ENCODE assay signal across 17 mouse cellular contexts in the genomic region with DNA sequence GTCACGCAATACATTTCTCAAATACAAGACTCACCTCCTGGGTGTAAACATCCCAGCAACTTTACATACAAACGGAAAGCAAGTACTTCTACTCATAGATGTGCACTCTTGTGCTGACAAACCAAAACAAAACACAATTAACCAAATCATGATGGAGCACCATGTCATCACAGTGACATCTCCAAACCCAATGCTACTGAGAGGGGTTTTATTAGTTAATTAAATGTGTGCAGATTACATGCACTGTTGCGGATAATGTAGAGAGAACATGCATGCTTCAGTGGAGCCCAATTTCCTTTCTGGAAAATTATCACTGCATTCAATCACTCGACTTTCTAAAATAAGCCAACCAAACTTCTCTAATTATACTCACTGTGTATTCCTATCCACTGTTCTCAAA.
DNase-seq lines count a peak whose midpoint lies in the region; ATAC-seq lines count a peak whose summit lies in the region.
"Had no signal": no experiment of that assay in that cellular context is flagged by ENCODE, and none has a peak within 500 bp of the region (broad histone marks: within the 10 kb centered on the region; RNA-seq: fewer than 3 reads in every experiment).

No protein-coding gene starts in this region.

- no peaks in the 10 kb centered on the region for H3K27me3 ChIP-seq in kidney, embryonic 16.5 days (ENCODE audit: insufficient read depth, low read length)
- no peaks in the 10 kb centered on the region for H3K27me3 ChIP-seq in forebrain, embryonic 15.5 days
- no peaks in the 10 kb centered on the region for H3K27me3 ChIP-seq in liver, embryonic 11.5 days (replicated peaks; ENCODE audit: control insufficient read depth, insufficient read depth, low read length)
- H3K27me3 ChIP-seq: heart, embryonic 15.5 days; hindbrain, embryonic 13.5 days had no signal

- 68% methylated on average over 4 of the region's 4 CpGs for WGBS in kidney, embryonic 16.5 days
- 43% methylated on average over 4 of the region's 4 CpGs for WGBS in forebrain, embryonic 15.5 days
- WGBS in liver, embryonic 11.5 days, result 89% methylated on average over 4 of the region's 4 CpGs

- no peaks in the 10 kb centered on the region for H3K9me3 ChIP-seq in kidney, embryonic 16.5 days (ENCODE audit: low read length)
- H3K9me3 ChIP-seq in forebrain, embryonic 15.5 days, result no peaks in the 10 kb centered on the region
- H3K9me3 ChIP-seq in liver, embryonic 11.5 days (ENCODE audit: control insufficient read depth, low read length), result no peaks in the 10 kb centered on the region
- H3K9me3 ChIP-seq: embryonic facial prominence, embryonic 10.5 days; heart, embryonic 15.5 days; hindbrain, embryonic 13.5 days had no signal

- no peak for DNase-seq in kidney, postnatal 4 days
- DNase-seq in Muller cell, postnatal 12 days (ENCODE audit: inconsistent ontology term), result peak; percentile 39
- DNase-seq in liver, embryonic 11.5 days (ENCODE audit: low spot score), result no peak
- no peak for DNase-seq in c-Kit-positive CD71-positive TER-119-positive erythroid progenitor cells, embryonic 14.5 days (ENCODE audit: low spot score)
- DNase-seq: adrenal gland, postnatal 14 days; cerebellum, adult 2 months; cerebellum, postnatal 10 days; gastrocnemius, postnatal 14 days; heart, adult 2 months; heart, postnatal 14 days had no signal

- no peak overlapping the region for H3K4me3 ChIP-seq in kidney, embryonic 16.5 days (ENCODE audit: low read length)
- H3K4me3 ChIP-seq in forebrain, embryonic 15.5 days, result no peak overlapping the region
- no peak overlapping the region for H3K4me3 ChIP-seq in liver, embryonic 11.5 days (ENCODE audit: low read depth, low read length)
- H3K4me3 ChIP-seq: embryonic facial prominence, embryonic 10.5 days; heart, adult 2 months; heart, embryonic 15.5 days; hindbrain, embryonic 13.5 days had no signal

- H3K9ac ChIP-seq in kidney, embryonic 16.5 days (replicated peaks; ENCODE audit: low read length), result no peak overlapping the region
- no peak overlapping the region for H3K9ac ChIP-seq in forebrain, embryonic 15.5 days (replicated peaks)
- H3K9ac ChIP-seq in liver, embryonic 11.5 days (ENCODE audit: low read depth, low read length), result no peak overlapping the region
- H3K9ac ChIP-seq: heart, embryonic 15.5 days; hindbrain, embryonic 13.5 days had no signal

- no peak overlapping the region for H3K4me2 ChIP-seq in kidney, embryonic 16.5 days (replicated peaks; ENCODE audit: low read depth, low read length)
- no peak overlapping the region for H3K4me2 ChIP-seq in forebrain, embryonic 15.5 days (replicated peaks)
- H3K4me2 ChIP-seq in liver, embryonic 11.5 days, result no peak overlapping the region
- H3K4me2 ChIP-seq: heart, embryonic 11.5 days; heart, embryonic 15.5 days; hindbrain, embryonic 13.5 days had no signal

- H3K4me1 ChIP-seq in kidney, embryonic 16.5 days (ENCODE audit: insufficient read depth, low read length), result 0 out of 2 replicates have a peak, but pooled peaks cover 3% of the 10 kb centered on the region
- H3K4me1 ChIP-seq in forebrain, embryonic 15.5 days, result no peaks in the 10 kb centered on the region; the same call in 1 of the 2 replicates
- H3K4me1 ChIP-seq in liver, embryonic 11.5 days (replicated peaks; ENCODE audit: control insufficient read depth, insufficient read depth, low read length), result no peaks in the 10 kb centered on the region
- H3K4me1 ChIP-seq: embryonic facial prominence, embryonic 10.5 days; heart, embryonic 15.5 days; hindbrain, embryonic 13.5 days had no signal

- H3K27ac ChIP-seq in kidney, embryonic 16.5 days (ENCODE audit: low read length), result no peak overlapping the region
- no peak overlapping the region for H3K27ac ChIP-seq in forebrain, embryonic 15.5 days (replicated peaks)
- H3K27ac ChIP-seq in liver, embryonic 11.5 days (ENCODE audit: low read depth, low read length), result no peak overlapping the region
- H3K27ac ChIP-seq: embryonic facial prominence, embryonic 10.5 days; heart, adult 2 months; heart, embryonic 15.5 days; hindbrain, embryonic 13.5 days; hindbrain, postnatal 0 days had no signal

- no peaks in the 10 kb centered on the region for H3K36me3 ChIP-seq in kidney, embryonic 16.5 days (ENCODE audit: insufficient read depth, low read length)
- H3K36me3 ChIP-seq in forebrain, embryonic 15.5 days, result no peaks in the 10 kb centered on the region
- no peaks in the 10 kb centered on the region for H3K36me3 ChIP-seq in liver, embryonic 11.5 days (ENCODE audit: control insufficient read depth, insufficient read depth, low read length)
- H3K36me3 ChIP-seq: heart, embryonic 15.5 days; hindbrain, embryonic 13.5 days had no signal

- ATAC-seq in kidney, embryonic 16.5 days (ENCODE audit: low FRiP score, low TSS enrichment), result peak; percentile 31; the same call in 1 of the 2 replicates
- 0 out of 2 replicates have a peak, but pooled peaks have one; percentile 48 for ATAC-seq in forebrain, embryonic 15.5 days (replicated peaks)
- no peak for ATAC-seq in liver, embryonic 11.5 days (replicated peaks; ENCODE audit: low FRiP score)
- ATAC-seq: hindbrain, postnatal 0 days had no signal
